Mouse (Mus musculus): ENCODE measurements around the gene Tns2.

DNA sequence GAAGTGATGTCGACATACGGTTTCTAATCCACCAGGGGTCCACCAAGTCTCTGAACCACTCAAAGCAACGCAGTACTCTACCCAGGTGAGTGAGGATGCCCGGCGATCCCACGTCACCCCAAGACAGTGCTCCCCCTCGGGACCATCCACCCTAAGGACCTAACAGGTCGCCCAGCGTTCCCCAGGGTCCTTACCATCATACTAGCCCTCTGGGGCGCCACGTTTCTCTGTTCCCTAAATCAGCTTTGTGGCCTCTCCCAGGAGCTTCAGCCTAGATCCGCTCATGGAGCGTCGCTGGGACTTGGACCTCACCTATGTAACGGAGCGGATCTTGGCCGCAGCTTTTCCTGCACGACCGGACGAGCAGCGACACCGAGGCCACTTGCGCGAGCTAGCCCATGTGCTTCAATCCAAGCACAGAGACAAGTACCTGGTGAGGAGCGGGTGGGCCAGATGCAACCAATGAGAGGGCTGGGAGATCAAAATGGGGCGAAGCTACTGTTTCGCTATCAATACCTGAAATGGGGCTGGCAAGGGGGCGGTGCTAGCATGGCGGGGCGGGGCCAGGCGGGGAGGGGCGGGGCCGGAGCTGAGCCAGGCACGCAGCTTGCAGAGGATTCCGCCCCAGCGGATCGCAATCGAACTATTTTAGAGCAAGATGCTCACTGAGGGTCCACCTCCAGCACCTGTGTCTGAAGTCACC lies 6.7 kb downstream of the Tns2 start:
- TF ChIP-seq CTCF (IDR thresholded peaks at IDR 0.05; ENCODE audit: extremely low read depth, insufficient read length, insufficient replicate concordance, low read depth, low read length) (no peak), POLR2A (IDR thresholded peaks at IDR 0.05; ENCODE audit: low read depth, low read length) (no peak)
